Mouse (Mus musculus) heart, postnatal 25 days (tissue): ENCODE measurements around the gene Dnah1. TPM values are rescaled to one million over a fixed set of nuclear protein-coding genes. Genes with fewer than 3 reads are reported as not detected.

Experiments used
- DNase-seq: peaks from one replicate; pipeline ENCODE4 v3.0.0; 2022; ENCODE audit warnings: low spot score
- intact Hi-C: fragments of 180-260 bp; cut with DNase I; formaldehyde crosslinking; loops from one replicate; pipeline ENCODE4 v1.15.1; 2025
- total RNA-seq, 2 experiments: library from RNA; stranded (reverse); gene quantifications; 2 replicates each; pipeline ENCODE4 v1.2.3; 2021

Dnah1 gene
- total RNA-seq, 2 experiments from 2014 or later, result 0.03 to 0.11 TPM

GRCm38 (mm10) chr14:31248396-31248795, 75.3 kb downstream of the Dnah1 start:
- no peak for DNase-seq
- intact Hi-C loops, result loop anchor here (5.0 kb wide), 1 partner anchor 116 kb away; the partner anchor contains the start of gene Nt5dc2

GRCm38 (mm10) chr14:31245946-31246345, 77.8 kb downstream of the Dnah1 start:
- no peak for DNase-seq
- intact Hi-C loops, result loop anchor here (5.0 kb wide), 1 partner anchor 114 kb away; the partner anchor contains the start of gene Nt5dc2

- intact Hi-C loops, result loop anchor here (5.0 kb wide), 1 partner anchor 112 kb away; the partner anchor contains the start of gene Nt5dc2
- no peak for DNase-seq
Observed at GRCm38 (mm10) chr14:31244777-31245176, 78.9 kb downstream of the Dnah1 start.

- no peak for DNase-seq
- intact Hi-C loops, result no loop called here
Observed at GRCm38 (mm10) chr14:31240528-31240927, 83.2 kb downstream of the Dnah1 start.

GRCm38 (mm10) chr14:31237101-31237882, 86.4 kb downstream of the Dnah1 start:
- intact Hi-C loops, result no loop called here
- peak; percentile 71 for DNase-seq

- peak; percentile 37 for DNase-seq
- intact Hi-C loops, result loop anchor here (1.0 kb wide), 1 partner anchor 19 kb away; no protein-coding TSS in a partner anchor
Observed at GRCm38 (mm10) chr14:31233996-31234591, 89.6 kb downstream of the Dnah1 start.

- peak; percentile 47 for DNase-seq
- intact Hi-C loops, result no loop called here
Observed at GRCm38 (mm10) chr14:31233070-31233995, 90.4 kb downstream of the Dnah1 start.

GRCm38 (mm10) chr14:31232404-31233069, 91.2 kb downstream of the Dnah1 start:
- intact Hi-C loops, result no loop called here
- no peak for DNase-seq

GRCm38 (mm10) chr14:31230442-31230841, 93.3 kb downstream of the Dnah1 start:
- intact Hi-C loops, result no loop called here
- DNase-seq, result no peak

GRCm38 (mm10) chr14:31228234-31228633, 95.5 kb downstream of the Dnah1 start:
- intact Hi-C loops, result no loop called here
- DNase-seq, result no peak

- intact Hi-C loops, result no loop called here
- DNase-seq, result peak; percentile 58
Observed at GRCm38 (mm10) chr14:31226978-31227377, 96.7 kb downstream of the Dnah1 start.

- intact Hi-C loops, result no loop called here
Observed at GRCm38 (mm10) chr14:31217666-31218065, 106.0 kb downstream of the Dnah1 start, which contains the start of gene Sema3g. Sema3g (plus strand) TSS chr14:31217860.

GRCm38 (mm10) chr14:31216846-31217245, 106.8 kb downstream of the Dnah1 start, which contains the start of gene Nisch:
Nisch (minus strand) TSS chr14:31216946.
- no peak for DNase-seq
- intact Hi-C loops, result no loop called here

More at GRCm38 (mm10) chr14:31217666-31218065, 106.0 kb downstream of the Dnah1 start, which contains the start of gene Sema3g:
- DNase-seq, result no peak

- intact Hi-C loops, result loop anchor here (1.0 kb wide), 1 partner anchor 19 kb away; no protein-coding TSS in a partner anchor
- no peak for DNase-seq
Observed at GRCm38 (mm10) chr14:31215157-31216002, 108.3 kb downstream of the Dnah1 start.

- intact Hi-C loops, result loop anchor here (1.0 kb wide), 1 partner anchor 20 kb away; no protein-coding TSS in a partner anchor
- DNase-seq, result no peak
Observed at GRCm38 (mm10) chr14:31214684-31215083, 109.0 kb downstream of the Dnah1 start.

- no peak for DNase-seq
- intact Hi-C loops, result no loop called here
Observed at GRCm38 (mm10) chr14:31213868-31214267, 109.8 kb downstream of the Dnah1 start.

- intact Hi-C loops, result no loop called here
- DNase-seq, result no peak
Observed at GRCm38 (mm10) chr14:31212499-31212898, 111.2 kb downstream of the Dnah1 start.

- intact Hi-C loops, result no loop called here
- DNase-seq, result no peak
Observed at GRCm38 (mm10) chr14:31211854-31212253, 111.8 kb downstream of the Dnah1 start.
